Mouse (Mus musculus) midbrain, embryonic 13.5 days (tissue): ENCODE measurements at regions not wholly inside any gene's neighbourhood (a gene's known extent, or its start where the extent isn't known, plus 50 kb on each side); places are given as distances from the start of the nearest gene placed in this dataset.
A peak's percentile ranks its signal among the peaks of the same experiment; 100 is the strongest.

Experiments used
- ATAC-seq: fragments of 200-750 bp; cut with Nextera tagmentation; 2 replicates; pipeline ENCODE4 v1.8.0; 2017; ENCODE audit warnings: mild to moderate bottlenecking, moderate TSS enrichment, moderate library complexity
- H3K27ac ChIP-seq: fragments of 300-500 bp; sonication (generic); 2 replicates; pipeline ENCODE4 v1.5.1; 2015; ENCODE audit warnings: inconsistent platforms, mild to moderate bottlenecking, moderate library complexity
- H3K27me3 ChIP-seq: fragments of 300-500 bp; sonication (generic); 2 replicates; pipeline ENCODE4 v1.6.1; 2015; ENCODE audit warnings: mild to moderate bottlenecking, inconsistent platforms
- H3K36me3 ChIP-seq: fragments of 300-500 bp; sonication (generic); 2 replicates; pipeline ENCODE4 v1.6.1; 2015; ENCODE audit warnings: mild to moderate bottlenecking, inconsistent platforms
- H3K4me1 ChIP-seq: fragments of 300-500 bp; sonication (generic); replicated peaks from 2 replicates; pipeline ENCODE4 v1.6.1; 2015; ENCODE audit warnings: inconsistent platforms
- H3K4me2 ChIP-seq: fragments of 300-500 bp; sonication (generic); replicated peaks from 2 replicates; pipeline ENCODE4 v1.6.1; 2015; ENCODE audit warnings: moderate library complexity, mild to moderate bottlenecking, inconsistent platforms
- H3K4me3 ChIP-seq: fragments of 300-500 bp; sonication (generic); replicated peaks from 2 replicates; pipeline ENCODE4 v1.5.1; 2015; ENCODE audit warnings: mild to moderate bottlenecking, inconsistent platforms
- H3K9ac ChIP-seq: fragments of 300-500 bp; sonication (generic); replicated peaks from 2 replicates; pipeline ENCODE4 v1.6.1; 2015; ENCODE audit warnings: mild to moderate bottlenecking, inconsistent platforms
- H3K9me3 ChIP-seq: fragments of 300-500 bp; sonication (generic); 2 replicates; pipeline ENCODE4 v1.6.1; 2016; ENCODE audit warnings: mild to moderate bottlenecking, inconsistent platforms
- WGBS: fragments of 180-500 bp; shearing (Covaris S2); methylation state at CpG from one replicate; pipeline ENCODE4 v1.1.7; 2015; 5-methylcytosine and 5-hydroxymethylcytosine counted together

- Histone ChIP-seq H3K4me1 (no peaks in the 10 kb centered on the region), H3K9ac (no peak overlapping the region), H3K36me3 (no peaks in the 10 kb centered on the region), H3K9me3 (no peaks in the 10 kb centered on the region), H3K4me3 (no peak overlapping the region), H3K27ac (no peak overlapping the region), H3K27me3 (no peaks in the 10 kb centered on the region), H3K4me2 (no peak overlapping the region)
- 58% methylated on average over 17 of the region's 17 CpGs for WGBS
- no peak for ATAC-seq
Observed at GRCm38 (mm10) chr5:116350761-116351160, 62.0 kb upstream of the Ccdc60 start.

GRCm38 (mm10) chr5:116342203-116342928, 53.6 kb upstream of the Ccdc60 start:
- WGBS: 7% methylated on average over 14 of the region's 14 CpGs
- Histone ChIP-seq H3K9me3 (no peaks in the 10 kb centered on the region), H3K4me3 (peak overlapping the region; percentile 6; the same call in 1 of the 2 replicates), H3K27ac (no peak overlapping the region), H3K4me2 (peak overlapping the region; percentile 34), H3K27me3 (peaks cover 3% of the 10 kb centered on the region; the same call in 1 of the 2 replicates), H3K4me1 (peaks cover 11% of the 10 kb centered on the region), H3K36me3 (no peaks in the 10 kb centered on the region), H3K9ac (no peak overlapping the region)
- peak; percentile 58; the same call in 1 of the 2 replicates for ATAC-seq

DNA sequence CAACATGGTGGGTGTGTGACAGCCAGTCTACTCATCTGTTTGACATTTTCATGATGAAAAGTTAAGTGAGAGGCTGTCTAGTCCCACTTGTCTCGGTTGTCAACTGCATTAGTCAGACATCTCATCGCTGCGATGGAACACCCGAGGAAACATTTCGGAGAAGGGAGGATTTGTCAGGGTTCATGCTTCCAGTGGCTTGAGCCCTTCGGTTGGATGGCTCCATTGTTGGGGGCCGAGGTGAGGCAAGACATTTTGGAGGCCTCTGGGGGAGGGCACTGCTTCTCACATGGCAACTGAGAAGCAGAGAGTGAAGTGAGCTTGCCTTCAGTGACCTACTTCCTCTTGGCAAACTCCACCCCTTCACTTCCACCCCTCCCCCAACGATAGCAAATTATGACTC, 50.7 kb upstream of the Ccdc60 start:
- Histone ChIP-seq H3K9me3 (no peaks in the 10 kb centered on the region), H3K9ac (no peak overlapping the region), H3K27ac (no peak overlapping the region), H3K36me3 (no peaks in the 10 kb centered on the region), H3K27me3 (peaks cover 3% of the 10 kb centered on the region; the same call in 1 of the 2 replicates), H3K4me3 (no peak overlapping the region), H3K4me1 (peaks cover 15% of the 10 kb centered on the region), H3K4me2 (no peak overlapping the region)
- 53% methylated on average over 8 of the region's 8 CpGs for WGBS
- no peak for ATAC-seq
